ENCODE assay signal across 13 mouse cellular contexts in genomic region chr16:30693206-30693605, GRCm38 (mm10).
"Had no signal": no experiment of that assay in that cellular context is flagged by ENCODE, and none has a peak within 500 bp of the region (broad histone marks: within the 10 kb centered on the region; RNA-seq: fewer than 3 reads in every experiment).

No protein-coding gene starts in this region.

- H3K9me3 ChIP-seq: limb, embryonic 15.5 days; liver, embryonic 12.5 days; midbrain, embryonic 12.5 days; stomach, embryonic 15.5 days had no signal

- H3K4me2 ChIP-seq: limb, embryonic 15.5 days; liver, embryonic 12.5 days; lung, embryonic 14.5 days; midbrain, embryonic 12.5 days; stomach, embryonic 15.5 days had no signal

- H3K9ac ChIP-seq: limb, embryonic 15.5 days; liver, embryonic 12.5 days; lung, embryonic 14.5 days; midbrain, embryonic 12.5 days; stomach, embryonic 15.5 days had no signal

- DNase-seq: lung, embryonic 14.5 days; lung, postnatal 10 days; right cerebral cortex, postnatal 14 days; thymus, adult 2 months; thymus, postnatal 36 days had no signal

- H3K4me3 ChIP-seq: limb, embryonic 15.5 days; liver, embryonic 12.5 days; megakaryocyte, embryonic 14.5 days; midbrain, embryonic 12.5 days; stomach, embryonic 15.5 days had no signal

- ATAC-seq: liver, embryonic 12.5 days; midbrain, embryonic 16.5 days had no signal

- H3K27me3 ChIP-seq: limb, embryonic 15.5 days; liver, embryonic 12.5 days; midbrain, embryonic 12.5 days; stomach, embryonic 15.5 days had no signal

- H3K36me3 ChIP-seq: limb, embryonic 15.5 days; liver, embryonic 12.5 days; midbrain, embryonic 12.5 days; stomach, embryonic 15.5 days had no signal

- H3K27ac ChIP-seq: kidney, postnatal 0 days; limb, embryonic 15.5 days; liver, embryonic 12.5 days; macrophage; midbrain, embryonic 12.5 days; stomach, embryonic 15.5 days had no signal

- H3K4me1 ChIP-seq: liver, embryonic 12.5 days; midbrain, embryonic 12.5 days; stomach, embryonic 15.5 days had no signal
